Mouse (Mus musculus) splenic B cell, adult 2 months (primary cell): Measurements from ENCODE around the gene Cyp2d11.

Experiments used
- DNase-seq: peaks from one replicate; pipeline ENCODE4 v3.0.0-alpha.2; 2011; ENCODE audit warnings: low read depth, low spot score
- H3K27me3 ChIP-seq: 2 replicates; pipeline ENCODE4 v1.6.1; 2012; ENCODE audit warnings: mild to moderate bottlenecking, low read length, moderate library complexity, mixed read lengths; ENCODE audit not compliant: control insufficient read depth, poor library complexity, insufficient read depth, severe bottlenecking
- H3K36me3 ChIP-seq: 2 replicates; pipeline ENCODE4 v1.6.1; 2012; ENCODE audit warnings: mild to moderate bottlenecking, low read length, moderate library complexity, mixed read lengths; ENCODE audit not compliant: control insufficient read depth, poor library complexity, insufficient read depth, severe bottlenecking

Cyp2d11 gene

DNA sequence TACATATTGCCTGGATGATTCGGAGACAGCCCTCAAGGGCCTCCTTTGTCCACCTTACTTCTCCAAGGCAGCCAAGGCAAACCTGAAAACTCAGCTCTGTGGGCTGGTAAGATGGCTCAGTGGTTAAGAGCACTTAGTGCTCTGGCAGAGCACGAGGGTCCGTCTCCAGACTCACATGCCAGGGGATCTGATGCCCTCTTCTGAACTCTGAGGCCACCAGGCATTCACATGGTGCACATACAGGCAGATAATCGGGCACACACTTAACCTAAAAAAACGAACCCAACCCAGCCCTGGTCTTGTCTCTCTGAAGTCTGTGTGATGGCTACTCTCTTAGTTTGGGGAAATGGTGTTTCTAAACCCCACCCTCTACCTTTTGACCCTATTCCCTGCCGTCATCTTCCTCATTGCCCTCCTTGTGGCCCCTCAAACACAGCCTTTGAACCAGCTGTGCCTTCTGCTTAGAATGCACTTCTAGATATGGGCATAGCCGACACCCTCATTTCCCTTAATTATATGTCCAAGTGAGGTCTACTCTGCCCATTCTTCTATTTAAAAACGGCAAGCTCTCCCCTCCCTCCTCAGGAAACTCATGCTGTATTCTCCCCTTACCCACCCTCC, 54.1 kb downstream of the Cyp2d11 start:
- Histone ChIP-seq H3K36me3 (no peaks in the 10 kb centered on the region; the same call in 1 of the 2 replicates), H3K27me3 (no peaks in the 10 kb centered on the region; the same call in 1 of the 2 replicates)
- no peak for DNase-seq
